ENCODE assay signal across 8 mouse cellular contexts in genomic region chr5:86065101-86065875, GRCm38 (mm10). TPM values are rescaled to one million over a fixed set of nuclear protein-coding genes. Genes with fewer than 3 reads are reported as not detected.
A peak's percentile ranks its signal among the peaks of the same experiment; 100 is the strongest.
DNase-seq lines count a peak whose midpoint lies in the region; ATAC-seq and TF ChIP-seq lines count a peak whose summit lies in the region.

Gene Cenpc1, minus strand, starts transcription at chr5:86065583.

- H3K27me3 ChIP-seq in megakaryocyte, embryonic 14.5 days (replicated peaks), result no peaks in the 10 kb centered on the region

- TF ChIP-seq CTCF in cortical plate, adult 2 months (IDR thresholded peaks at IDR 0.05; ENCODE audit: extremely low read depth, insufficient read depth, low read length), result no peak

- no peaks in the 10 kb centered on the region for H3K36me3 ChIP-seq in megakaryocyte, embryonic 14.5 days (replicated peaks; ENCODE audit: low read length)

- no peaks in the 10 kb centered on the region for H3K9me3 ChIP-seq in megakaryocyte, embryonic 14.5 days

- ATAC-seq in activated CD4-positive, CD25-positive, alpha-beta regulatory T cell, adult 4 months, result peak; percentile 86

- peaks cover 1% of the 10 kb centered on the region; the same call in 1 of the 2 replicates for H3K4me1 ChIP-seq in cortical plate, adult 2 months (ENCODE audit: control insufficient read depth, insufficient read depth, low read length)
- peaks cover 46% of the 10 kb centered on the region for H3K4me1 ChIP-seq in megakaryocyte, embryonic 14.5 days

- peak; percentile 94 to 96 for DNase-seq in gastrocnemius, adult 8-10 months (ENCODE audit: low spot score in 2 of 2)
- peak; percentile 60 for DNase-seq in hindlimb bud, embryonic 11.5 days (ENCODE audit: extremely low spot score, low read depth, low spot score)
- DNase-seq in left cerebral cortex, adult 8-10 months (ENCODE audit: low spot score in 2 of 2), result peak; percentile 81 to 94
- peak; percentile 97 to 98 for DNase-seq in right cerebral cortex, postnatal 10 days (ENCODE audit: low spot score in 2 of 2)
- DNase-seq in urinary bladder, postnatal 25 days (ENCODE audit: low spot score), result peak; percentile 94

- peak within 1 kb of the TSS; percentile 82 for H3K4me3 ChIP-seq in cortical plate, adult 2 months (ENCODE audit: insufficient read depth, low read length)
- H3K4me3 ChIP-seq in megakaryocyte, embryonic 14.5 days (replicated peaks), result peak within 1 kb of the TSS; percentile 97

- no peak for TF ChIP-seq POLR2A in cortical plate, adult 2 months (IDR thresholded peaks at IDR 0.05; ENCODE audit: extremely low read depth, insufficient read depth, low read length)

- 0 out of 2 replicates have a peak within 1 kb of the TSS, but pooled peaks have one; percentile 34 for H3K27ac ChIP-seq in cortical plate, adult 2 months (ENCODE audit: insufficient read depth, low read length)

RNA-seq across cellular contexts. Expression of gene Cenpc1, which starts in this region (rescaled TPM):
- 10 to 100 TPM; 25.8 to 30.3 TPM for polyA plus RNA-seq in activated CD4-positive, CD25-positive, alpha-beta regulatory T cell, adult 4 months (2017; shearing (Covaris generic))
- 13.1 and 13.3 TPM in 2 replicates for polyA plus RNA-seq in cortical plate, adult 2 months (2012; rRNA removed)
- total RNA-seq in gastrocnemius, adult 8-10 months (2022), result 1 to 10 TPM; 2.3 to 3.3 (median 2.6) TPM
- total RNA-seq in left cerebral cortex, adult 8-10 months (2022), result 10 to 100 TPM; 22.2 to 24.8 (median 23.3) TPM
- 1.7 TPM in 1 of 2 replicates, not detected in the other for polyA plus RNA-seq in megakaryocyte, embryonic 14.5 days (2012; ENCODE audit: insufficient read depth, low replicate concordance)

Comparison
In these comparisons a context has a peak if more than half of its experiments do, and no peak if none do; other contexts are left out.
1. Peak in every context shown above with its lines: DNase-seq, ATAC-seq, H3K4me3 ChIP-seq and H3K27ac ChIP-seq.
2. RNA of gene Cenpc1 (total RNA-seq): 22.2 to 24.8 TPM in left cerebral cortex, adult 8-10 months; 2.3 to 3.3 TPM in gastrocnemius, adult 8-10 months; every median in the first group is over 4 times any median in the second.